Mouse (Mus musculus) mouse trophoblast stem cell (cell line): ENCODE measurements around the gene Runx1.

Experiments
- in situ Hi-C, 2 experiments: fragments of 300-500 bp; cut with MseI, MboI; formaldehyde crosslinking; loops; 2 replicates in 1 of 2; 3 replicates in 1 of 2; pipeline ENCODE4 v1.15.1; 2025

Runx1 gene

DNA sequence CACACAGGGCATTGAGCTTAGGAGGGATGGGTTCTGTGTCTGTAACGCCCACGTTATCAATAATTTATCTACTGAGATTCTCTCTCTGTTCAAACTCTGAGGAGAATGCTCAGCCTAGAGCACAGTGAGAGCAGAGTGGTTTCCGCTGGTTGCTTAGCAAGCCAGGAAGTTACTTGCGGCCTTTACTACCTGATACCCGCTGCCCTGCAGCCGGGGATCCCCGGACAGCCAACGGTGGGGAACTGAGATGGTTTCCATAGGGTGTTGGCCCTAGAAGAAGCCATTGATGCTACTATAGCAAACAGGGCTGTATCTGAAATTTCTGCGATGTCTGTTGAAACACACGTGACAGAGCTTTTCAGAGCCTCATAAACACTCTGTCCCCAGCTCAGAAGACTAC lies 250.2 kb downstream of the Runx1 start:
- in situ Hi-C loops: no loop called here

- in situ Hi-C loops: no loop called here
These were observed 252.8 kb downstream of the Runx1 start for GRCm38 (mm10) chr16:92573193-92573592.

DNA sequence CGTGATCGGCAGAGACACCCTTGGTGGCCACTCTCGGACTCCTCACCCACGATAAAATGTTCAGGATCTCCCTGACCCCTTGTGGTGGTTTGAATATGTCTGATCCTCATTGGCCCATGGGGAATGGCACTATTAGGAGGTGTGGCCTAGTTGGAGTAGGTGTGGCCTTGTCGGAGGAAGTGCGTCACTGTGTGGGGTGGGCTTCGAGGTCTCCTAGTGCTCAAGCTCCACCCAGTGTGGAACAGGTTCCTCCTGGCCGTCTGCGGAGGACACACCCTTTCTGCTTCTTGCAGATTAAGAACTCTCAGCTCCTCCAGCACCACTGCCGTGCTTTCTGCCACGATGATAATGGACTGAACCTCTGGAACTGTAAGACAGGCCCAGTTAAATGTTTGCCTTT lies 254.7 kb downstream of the Runx1 start:
- in situ Hi-C loops: no loop called here

DNA sequence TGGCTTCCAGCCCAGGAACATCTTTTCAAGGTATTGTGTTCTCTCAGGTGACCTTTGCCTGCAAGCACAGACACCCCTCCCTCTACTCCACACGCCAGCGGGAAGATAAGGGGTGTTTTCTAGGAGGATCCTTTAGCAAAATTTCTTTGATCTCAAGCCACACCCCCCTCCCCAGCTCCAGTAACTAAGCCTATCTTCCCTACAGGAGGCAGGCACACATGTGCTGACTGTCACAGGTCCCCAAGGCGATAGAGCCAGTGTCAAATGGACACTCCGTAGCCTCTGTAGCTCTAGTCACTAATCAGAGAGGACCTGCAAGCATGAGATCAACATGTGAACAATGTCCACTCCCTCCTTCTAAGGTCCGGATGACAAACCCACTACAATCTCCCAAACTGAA lies 259.8 kb downstream of the Runx1 start:
- in situ Hi-C loops: loop anchor here in 1 of 2 experiments (10.0 kb wide), 1 partner anchor 129 kb away; no protein-coding TSS in a partner anchor

DNA sequence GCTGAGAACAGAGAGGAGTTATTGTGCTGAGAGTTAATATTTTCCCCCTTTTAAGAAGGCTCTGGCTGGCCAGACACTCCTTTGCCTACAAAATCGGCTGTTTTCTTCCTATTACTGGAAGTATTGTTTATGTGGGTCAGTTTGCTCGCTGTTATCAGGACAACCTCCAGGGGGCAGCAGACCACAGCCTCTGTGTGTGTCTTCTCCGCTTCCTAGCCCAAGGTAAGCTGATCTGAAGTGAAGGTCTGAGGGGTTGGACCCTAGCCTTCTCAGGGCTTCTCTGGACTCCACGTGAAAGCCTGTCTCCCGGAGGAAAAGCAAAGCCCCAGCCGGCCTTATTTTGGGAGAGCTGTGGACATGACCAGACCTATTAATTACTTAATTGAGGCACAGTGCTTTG lies 260.2 kb downstream of the Runx1 start:
- in situ Hi-C loops: loop anchor here in 1 of 2 experiments (10.0 kb wide), 1 partner anchor 129 kb away; no protein-coding TSS in a partner anchor

DNA sequence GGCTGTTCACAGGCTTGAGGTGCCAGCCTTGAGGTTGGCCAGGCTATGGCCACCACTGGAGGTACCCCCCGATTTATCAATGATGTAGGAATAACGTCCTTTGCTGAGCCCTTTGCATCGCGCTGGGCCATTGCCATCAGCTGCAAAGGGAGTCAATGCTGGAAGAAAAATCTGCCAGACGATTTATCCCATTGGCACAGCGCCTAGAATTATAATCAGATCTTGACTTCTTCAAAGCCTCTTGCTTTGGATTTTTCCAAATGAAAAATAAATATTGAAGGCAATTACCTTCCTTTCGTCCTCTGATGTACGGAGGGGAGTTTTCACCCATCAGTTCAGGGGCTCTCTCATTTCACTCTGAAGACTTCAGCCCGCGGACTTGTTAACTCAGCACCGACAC lies 260.7 kb downstream of the Runx1 start:
- in situ Hi-C loops: loop anchor here in 1 of 2 experiments (10.0 kb wide), 1 partner anchor 130 kb away; no protein-coding TSS in a partner anchor

GRCm38 (mm10) chr16:92555051-92555450 lies 270.9 kb downstream of the Runx1 start:
- in situ Hi-C loops: no loop called here

DNA sequence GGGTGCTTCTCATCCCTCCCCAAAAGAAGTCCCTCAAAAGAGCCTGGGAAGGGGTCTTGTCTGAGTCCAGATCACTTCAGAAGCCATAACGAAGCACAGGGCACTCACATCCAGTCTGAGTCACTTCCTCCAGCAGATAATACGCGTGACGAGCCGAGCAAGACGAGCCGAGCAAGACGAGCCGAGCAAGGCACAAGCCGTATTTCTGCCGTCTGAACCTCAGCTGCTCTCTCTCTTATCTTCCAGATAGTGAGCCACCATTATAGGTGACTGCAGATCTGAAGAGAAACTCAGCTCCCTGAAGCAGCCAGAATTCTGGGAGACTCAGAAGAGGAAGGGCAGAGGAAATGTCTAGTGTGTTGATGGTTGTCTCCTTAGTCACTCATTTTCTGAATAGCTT lies 273.1 kb downstream of the Runx1 start:
- in situ Hi-C loops: no loop called here

- in situ Hi-C loops: no loop called here
These were observed 273.9 kb downstream of the Runx1 start for GRCm38 (mm10) chr16:92552106-92552382.
